Mouse (Mus musculus) MEL (cell line): ENCODE measurements around the gene Maged1. TPM values are rescaled to one million over a fixed set of nuclear protein-coding genes. Genes with fewer than 3 reads are reported as not detected.
A peak's percentile ranks its signal among the peaks of the same experiment; 100 is the strongest.
"Not testable (repeated sequence)": the region's sequence is repeated elsewhere in the genome, so short reads cannot be mapped to it uniquely, and the experiment has no call there.

Experiments used
- DNase-seq: peaks from one replicate; pipeline ENCODE4 v3.0.0; 2011; ENCODE audit warnings: low read depth, low spot score
- H3K27ac ChIP-seq: 2 replicates; pipeline ENCODE4 v1.5.1; 2012; ENCODE audit warnings: low read depth, mild to moderate bottlenecking, control low read depth, low read length, moderate library complexity; ENCODE audit not compliant: control insufficient read depth
- H3K27me3 ChIP-seq, 2 experiments: fragments of 150-350 bp in 1 of 2; sonication (generic) in 1 of 2; 2 replicates each; pipeline ENCODE4 v1.6.1; 2012; ENCODE audit warnings: low read length in 2 of 2, mild to moderate bottlenecking in 2 of 2, improper control_type of control experiment in 1 of 2, moderate library complexity in 1 of 2; ENCODE audit not compliant: insufficient read depth in 2 of 2, control insufficient read depth in 1 of 2
- H3K36me3 ChIP-seq, 2 experiments: 2 replicates each; pipeline ENCODE4 v1.6.1; 2012 to 2014; ENCODE audit warnings: low read length in 2 of 2, improper control_type of control experiment in 1 of 2, inconsistent platforms in 1 of 2, mild to moderate bottlenecking in 1 of 2; ENCODE audit not compliant: insufficient read depth in 2 of 2, control insufficient read depth in 1 of 2
- H3K4me1 ChIP-seq, 2 experiments: fragments of 150-350 bp in 1 of 2; sonication (generic) in 1 of 2; 2 replicates each; pipeline ENCODE4 v1.6.1; 2012; ENCODE audit warnings: low read length in 2 of 2, improper control_type of control experiment in 1 of 2, mild to moderate bottlenecking in 1 of 2; ENCODE audit not compliant: insufficient read depth in 2 of 2, control insufficient read depth in 1 of 2
- H3K4me3 ChIP-seq, 2 experiments: fragments of 150-350 bp in 1 of 2; sonication (generic) in 1 of 2; 2 replicates each; pipeline ENCODE4 v1.5.1; 2012; ENCODE audit warnings: low read depth in 2 of 2, low read length in 2 of 2, mild to moderate bottlenecking in 2 of 2, moderate library complexity in 2 of 2, control low read depth in 1 of 2, improper control_type of control experiment in 1 of 2; ENCODE audit not compliant: control insufficient read depth in 1 of 2, insufficient read depth in 1 of 2
- H3K79me2 ChIP-seq: 2 replicates; pipeline ENCODE4 v1.6.1; 2012; ENCODE audit warnings: mild to moderate bottlenecking, low read length, moderate library complexity; ENCODE audit not compliant: control insufficient read depth, poor library complexity, insufficient read depth
- H3K9ac ChIP-seq: 2 replicates; pipeline ENCODE4 v1.6.1; 2012; ENCODE audit warnings: low read depth, mild to moderate bottlenecking, control low read depth, low read length, moderate library complexity; ENCODE audit not compliant: control insufficient read depth, poor library complexity, severe bottlenecking
- H3K9me3 ChIP-seq: fragments of 150-350 bp; sonication (generic); replicated peaks from 2 replicates; pipeline ENCODE4 v1.6.1; 2012; ENCODE audit warnings: mild to moderate bottlenecking, low read length, improper control_type of control experiment, moderate library complexity; ENCODE audit not compliant: insufficient read depth
- E2F4 ChIP-seq: IDR thresholded peaks from 2 replicates; pipeline ENCODE4 v1.6.1; 2011; ENCODE audit warnings: low read depth, low read length, improper control_type of control experiment, borderline replicate concordance
- GATA1 ChIP-seq: IDR thresholded peaks from 2 replicates; pipeline ENCODE4 v1.6.1; 2011; ENCODE audit warnings: low read depth, low read length, improper control_type of control experiment
- JUND ChIP-seq: IDR thresholded peaks from 2 replicates; pipeline ENCODE4 v1.6.1; 2011; ENCODE audit warnings: low read depth, mild to moderate bottlenecking, improper control_type of control experiment, low read length
- KAT2A ChIP-seq: conservative IDR thresholded peaks from 2 replicates; pipeline ENCODE4 v1.6.1; 2012; ENCODE audit warnings: low read depth, low read length, improper control_type of control experiment, inconsistent platforms
- NELFE ChIP-seq: IDR thresholded peaks from 2 replicates; pipeline ENCODE4 v1.6.1; 2011; ENCODE audit warnings: low read depth, low read length, improper control_type of control experiment
- POLR2A ChIP-seq, 2 experiments: IDR thresholded peaks; 2 replicates each; pipeline ENCODE4 v1.6.1; 2011 to 2012; ENCODE audit warnings: low read length in 2 of 2, mild to moderate bottlenecking in 2 of 2, control low read depth in 1 of 2, improper control_type of control experiment in 1 of 2, low read depth in 1 of 2, moderate library complexity in 1 of 2; ENCODE audit not compliant: control insufficient read depth in 1 of 2, insufficient read depth in 1 of 2, poor library complexity in 1 of 2
- RAD21 ChIP-seq: IDR thresholded peaks from 2 replicates; pipeline ENCODE4 v1.6.1; 2011; ENCODE audit warnings: mild to moderate bottlenecking, low read depth, low read length, improper control_type of control experiment
- SMC3 ChIP-seq: IDR thresholded peaks from 2 replicates; pipeline ENCODE4 v1.6.1; 2011; ENCODE audit warnings: low read depth, low read length, improper control_type of control experiment
- USF1 ChIP-seq: IDR thresholded peaks from 2 replicates; pipeline ENCODE4 v1.6.1; 2014; ENCODE audit warnings: low read depth, mild to moderate bottlenecking, inconsistent platforms, low read length, improper control_type of control experiment, moderate library complexity
- polyA plus RNA-seq, 2 experiments: library from polyadenylated mRNA; stranded (reverse) in 1 of 2; unstranded in 1 of 2; fragments of >175 nt in 1 of 2; fragments of >200 nt in 1 of 2; gene quantifications; 2 replicates each; pipeline versions ENCODE4 v1.2.1 to v1.2.4; 2012; ENCODE audit warnings: low replicate concordance in 2 of 2, low read depth in 1 of 2; ENCODE audit not compliant: insufficient read length in 2 of 2, insufficient read depth in 1 of 2, missing spikeins in 1 of 2
- total RNA-seq: library from RNA; depleted of rRNA; stranded (reverse); fragments of 300-350 nt; gene quantifications from 2 replicates; pipeline ENCODE4 v1.2.3, GENCODE M21; 2012; rRNA removed

Maged1 gene
- total and polyA plus RNA-seq, 3 experiments = 12.1 to 30.4 TPM; not detected in 1

GRCm38 (mm10) chrX:94508442-94508819 is 33.5 kb downstream of the Maged1 start:
- DNase-seq = no peak
- Histone ChIP-seq H3K27me3 (no peaks in the 10 kb centered on the region), H3K9ac (no peak overlapping the region), H3K27ac (no peak overlapping the region), H3K79me2 (no peaks in the 10 kb centered on the region), H3K4me3 (no peak overlapping the region), H3K36me3 (no peaks in the 10 kb centered on the region), H3K9me3 (no peaks in the 10 kb centered on the region), H3K4me1 (no peaks in the 10 kb centered on the region)
- TF ChIP-seq KAT2A = no peak
- TF ChIP-seq USF1 = no peak
- TF ChIP-seq JUND = no peak
- no peak for TF ChIP-seq RAD21
- TF ChIP-seq POLR2A (IDR thresholded peaks at IDR 0.05; ENCODE audit: control insufficient read depth in 1 of 2, insufficient read depth in 1 of 2, low read depth in 1 of 2, low read length in 2 of 2, poor library complexity in 1 of 2) = no peak
- TF ChIP-seq SMC3 = no peak
- TF ChIP-seq E2F4 = no peak

GRCm38 (mm10) chrX:94507698-94508441 is 34.1 kb downstream of the Maged1 start:
- H3K79me2 ChIP-seq, H3K27me3 ChIP-seq, H3K36me3 ChIP-seq, H3K9ac ChIP-seq, H3K9me3 ChIP-seq, H3K27ac ChIP-seq, H3K4me3 ChIP-seq, H3K4me1 ChIP-seq: not testable (repeated sequence)
- DNase-seq = peak; percentile 16

GRCm38 (mm10) chrX:94486001-94486792 is 55.7 kb downstream of the Maged1 start:
- no peaks in the 10 kb centered on the region for H3K79me2 ChIP-seq
- H3K27me3 ChIP-seq = no peaks in the 10 kb centered on the region; a peak in 1 of 4 replicates
- no peaks in the 10 kb centered on the region for H3K36me3 ChIP-seq
- no peak overlapping the region for H3K9ac ChIP-seq
- TF ChIP-seq NELFE (no peak), GATA1 (0 out of 2 replicates have a peak, but pooled peaks have one; percentile 13)
- no peaks in the 10 kb centered on the region for H3K9me3 ChIP-seq
- H3K27ac ChIP-seq = no peak overlapping the region
- H3K4me1 ChIP-seq = no peaks in the 10 kb centered on the region
- H3K4me3 ChIP-seq = no peak overlapping the region
- DNase-seq = peak; percentile 45

Other genes starting within 250 kb of the Maged1 start
- gene Fam90a1b, start 175.4 kb downstream of the Maged1 start, total RNA-seq = not detected in 2 replicates
- not detected for gene Fam90a1b, start 175.4 kb downstream of the Maged1 start, polyA plus RNA-seq
- 28.1 and 28.3 TPM in 2 replicates for gene Apoo, start 175.0 kb downstream of the Maged1 start, total RNA-seq
- 10 to 100 TPM in 1 of 2 experiments, not detected in 1; 25.0 TPM for gene Apoo, start 175.0 kb downstream of the Maged1 start, polyA plus RNA-seq
- not detected in 2 replicates for gene Gspt2, start 93.9 kb upstream of the Maged1 start, total RNA-seq
- not detected for gene Gspt2, start 93.9 kb upstream of the Maged1 start, polyA plus RNA-seq
- 4.6 and 4.8 TPM in 2 replicates for gene Zxdb, start 182.4 kb upstream of the Maged1 start, total RNA-seq
- gene Zxdb, start 182.4 kb upstream of the Maged1 start, polyA plus RNA-seq = 1 to 10 TPM in 1 of 2 experiments, not detected in 1; 2.0 TPM